Mouse (Mus musculus) T-helper 1 cell (primary cell): Measurements from ENCODE around the gene Ehd2.

Source experiments
- in situ Hi-C: fragments of 300-600 bp; cut with MboI, MseI; formaldehyde crosslinking; loops from one replicate; pipeline ENCODE4 v1.15.1; 2025; ENCODE audit warnings: high pct_unique_total_duplicates

Ehd2 gene

GRCm38 (mm10) chr7:15910521-15910920, 56.8 kb downstream of the Ehd2 start:
- in situ Hi-C loops = no loop called here

- in situ Hi-C loops = no loop called here
Measured at GRCm38 (mm10) chr7:15907971-15908590, 59.3 kb downstream of the Ehd2 start.

- in situ Hi-C loops = no loop called here
Measured at GRCm38 (mm10) chr7:15906602-15907001, 60.8 kb downstream of the Ehd2 start.

- in situ Hi-C loops = no loop called here
Measured at GRCm38 (mm10) chr7:15905861-15906260, 61.5 kb downstream of the Ehd2 start.

GRCm38 (mm10) chr7:15901366-15902048, 65.9 kb downstream of the Ehd2 start:
- in situ Hi-C loops = no loop called here
